Mouse (Mus musculus): ENCODE results near the gene Irs3.

The Irs3 gene

GRCm38 (mm10) chr5:137656977-137657376 lies 11.5 kb upstream of the Irs3 start:
- DNase-seq (ENCODE audit: low read depth, low spot score), result peak; percentile 67

GRCm38 (mm10) chr5:137654746-137655145 lies 9.2 kb upstream of the Irs3 start:
- no peak for DNase-seq (ENCODE audit: low read depth, low spot score)

- DNase-seq (ENCODE audit: low read depth, low spot score), result no peak
These were observed 7.9 kb upstream of the Irs3 start for GRCm38 (mm10) chr5:137653366-137653765.

GRCm38 (mm10) chr5:137652474-137652873 lies 7.0 kb upstream of the Irs3 start:
- DNase-seq (ENCODE audit: low read depth, low spot score), result peak; percentile 54

- no peak for DNase-seq (ENCODE audit: low read depth, low spot score)
These were observed 4.4 kb upstream of the Irs3 start for GRCm38 (mm10) chr5:137649669-137650571.

GRCm38 (mm10) chr5:137649251-137649650 lies 3.7 kb upstream of the Irs3 start:
- no peak for DNase-seq (ENCODE audit: low read depth, low spot score)

GRCm38 (mm10) chr5:137647827-137648601 lies 2.5 kb upstream of the Irs3 start:
- no peak for DNase-seq (ENCODE audit: low read depth, low spot score)

- DNase-seq (ENCODE audit: low read depth, low spot score), result no peak
These were observed 343 bp downstream of the Irs3 start for GRCm38 (mm10) chr5:137645091-137645651.

- DNase-seq (ENCODE audit: low read depth, low spot score), result no peak
These were observed 1.0 kb downstream of the Irs3 start for GRCm38 (mm10) chr5:137644484-137644883.

GRCm38 (mm10) chr5:137642886-137643285 lies 2.6 kb downstream of the Irs3 start:
- no peak for DNase-seq (ENCODE audit: low read depth, low spot score)

- no peak for DNase-seq (ENCODE audit: low read depth, low spot score)
These were observed 4.5 kb downstream of the Irs3 start, which contains the start of gene Sap25 for GRCm38 (mm10) chr5:137641054-137641453. Gene Sap25 (plus strand): TSS chr5:137641334.

- DNase-seq (ENCODE audit: low read depth, low spot score), result no peak
These were observed 6.0 kb downstream of the Irs3 start for GRCm38 (mm10) chr5:137639472-137639871.

GRCm38 (mm10) chr5:137633397-137634084 lies 12.0 kb downstream of the Irs3 start:
- no peak for DNase-seq (ENCODE audit: low read depth, low spot score)

GRCm38 (mm10) chr5:137631591-137631990 lies 13.9 kb downstream of the Irs3 start:
- DNase-seq (ENCODE audit: low read depth, low spot score), result no peak

- DNase-seq (ENCODE audit: low read depth, low spot score), result no peak
These were observed 14.3 kb downstream of the Irs3 start for GRCm38 (mm10) chr5:137631171-137631570.

- no peak for DNase-seq (ENCODE audit: low read depth, low spot score)
These were observed 14.9 kb downstream of the Irs3 start for GRCm38 (mm10) chr5:137630602-137631001.

- no peak for DNase-seq (ENCODE audit: low read depth, low spot score)
These were observed 15.5 kb downstream of the Irs3 start for GRCm38 (mm10) chr5:137629906-137630545.

- no peak for DNase-seq (ENCODE audit: low read depth, low spot score)
These were observed 16.2 kb downstream of the Irs3 start for GRCm38 (mm10) chr5:137629306-137629721.

GRCm38 (mm10) chr5:137628498-137629305 lies 16.8 kb downstream of the Irs3 start, which contains the start of the genes Fbxo24, Lrch4 and Gm20605:
Gene Fbxo24 (minus strand): TSS chr5:137629002.
Gene Lrch4 (plus strand): TSS chr5:137629121.
Gene Gm20605 (plus strand): TSS chr5:137629175.
- DNase-seq (ENCODE audit: low read depth, low spot score), result peak; percentile 99

GRCm38 (mm10) chr5:137627991-137628390 lies 17.5 kb downstream of the Irs3 start:
- no peak for DNase-seq (ENCODE audit: low read depth, low spot score)

Measured in embryo, embryonic 11.5 days (tissue).